25 mouse cellular contexts compared by ENCODE assay signal in genomic region chr12:3545451-3545850, GRCm38 (mm10). TPM values are rescaled to one million over a fixed set of nuclear protein-coding genes. Genes with fewer than 3 reads are reported as not detected.
DNase-seq lines count a peak whose midpoint lies in the region; ATAC-seq and TF ChIP-seq lines count a peak whose summit lies in the region.
"Had no signal": no experiment of that assay in that cellular context is flagged by ENCODE, and none has a peak within 500 bp of the region (broad histone marks: within the 10 kb centered on the region; RNA-seq: fewer than 3 reads in every experiment).

No protein-coding gene starts in this region.

- H3K9ac ChIP-seq in heart, embryonic 11.5 days (ENCODE audit: low read depth, low read length), result no peak overlapping the region
- H3K9ac ChIP-seq in forebrain, embryonic 16.5 days (replicated peaks; ENCODE audit: low read depth, low read length), result no peak overlapping the region
- H3K9ac ChIP-seq: embryonic facial prominence, embryonic 13.5 days; embryonic facial prominence, embryonic 15.5 days; forebrain, embryonic 12.5 days; forebrain, postnatal 0 days had no signal

- no peak for ATAC-seq in heart, embryonic 11.5 days (replicated peaks; ENCODE audit: insufficient number of reproducible peaks, low FRiP score, low TSS enrichment)
- ATAC-seq in forebrain, embryonic 16.5 days, result no peak
- ATAC-seq: activated CD4-positive, CD25-positive, alpha-beta regulatory T cell, adult 4 months; forebrain, embryonic 14.5 days; forebrain, postnatal 0 days had no signal

- H3K36me3 ChIP-seq in heart, embryonic 11.5 days (ENCODE audit: control insufficient read depth, insufficient read depth, low read length), result no peaks in the 10 kb centered on the region
- H3K36me3 ChIP-seq in forebrain, embryonic 16.5 days (ENCODE audit: control insufficient read depth, insufficient read depth), result no peaks in the 10 kb centered on the region
- H3K36me3 ChIP-seq: embryonic facial prominence, embryonic 13.5 days; embryonic facial prominence, embryonic 15.5 days; forebrain, embryonic 10.5 days; forebrain, embryonic 12.5 days; G1E had no signal

- H3K27ac ChIP-seq in heart, embryonic 11.5 days (ENCODE audit: low read depth, low read length), result no peak overlapping the region
- peak overlapping the region; percentile 40; the same call in 1 of the 2 replicates for H3K27ac ChIP-seq in bone marrow macrophage, adult 2 months (ENCODE audit: insufficient read depth, low read depth, low read length)
- no peak overlapping the region for H3K27ac ChIP-seq in forebrain, embryonic 16.5 days (ENCODE audit: low read length)
- H3K27ac ChIP-seq: embryonic facial prominence, embryonic 13.5 days; embryonic facial prominence, embryonic 15.5 days; forebrain, embryonic 10.5 days; forebrain, embryonic 12.5 days had no signal

- no peaks in the 10 kb centered on the region for H3K27me3 ChIP-seq in heart, embryonic 11.5 days (ENCODE audit: control insufficient read depth, insufficient read depth, low read length)
- H3K27me3 ChIP-seq in forebrain, embryonic 16.5 days (replicated peaks; ENCODE audit: control insufficient read depth, insufficient read depth, low read length), result no peaks in the 10 kb centered on the region
- H3K27me3 ChIP-seq: embryonic facial prominence, embryonic 13.5 days; embryonic facial prominence, embryonic 15.5 days; forebrain, embryonic 12.5 days; Patski had no signal

- TF ChIP-seq CTCF in bone marrow macrophage, adult 2 months (IDR thresholded peaks at IDR 0.05; ENCODE audit: low read depth, low read length), result no peak

- no peaks in the 10 kb centered on the region for H3K9me3 ChIP-seq in heart, embryonic 11.5 days (replicated peaks; ENCODE audit: control insufficient read depth, low read length)
- no peaks in the 10 kb centered on the region for H3K9me3 ChIP-seq in forebrain, embryonic 16.5 days (ENCODE audit: control insufficient read depth, low read length)
- H3K9me3 ChIP-seq: embryonic facial prominence, embryonic 13.5 days; embryonic facial prominence, embryonic 15.5 days; forebrain, embryonic 10.5 days; forebrain, embryonic 12.5 days; G1E had no signal

- no peak overlapping the region for H3K4me2 ChIP-seq in heart, embryonic 11.5 days
- H3K4me2 ChIP-seq in forebrain, embryonic 16.5 days (ENCODE audit: low read length), result no peak overlapping the region
- H3K4me2 ChIP-seq: embryonic facial prominence, embryonic 13.5 days; embryonic facial prominence, embryonic 15.5 days; forebrain, embryonic 12.5 days had no signal

- 68% methylated on average over 3 of the region's 3 CpGs for WGBS in heart, embryonic 11.5 days (ENCODE audit: insufficient replicate concordance)
- WGBS in forebrain, embryonic 16.5 days, result 63% methylated on average over 3 of the region's 3 CpGs

- no peak overlapping the region for H3K4me3 ChIP-seq in heart, embryonic 11.5 days (ENCODE audit: low read depth, low read length)
- no peak overlapping the region for H3K4me3 ChIP-seq in bone marrow macrophage, adult 2 months (ENCODE audit: insufficient read depth, low read length)
- H3K4me3 ChIP-seq in forebrain, embryonic 16.5 days (replicated peaks; ENCODE audit: low read length), result no peak overlapping the region
- H3K4me3 ChIP-seq: embryonic facial prominence, embryonic 13.5 days; embryonic facial prominence, embryonic 15.5 days; erythroblast, embryonic 14.5 days; forebrain, embryonic 10.5 days; forebrain, embryonic 12.5 days had no signal

- H3K4me1 ChIP-seq in heart, embryonic 11.5 days (ENCODE audit: control insufficient read depth, insufficient read depth, low read length), result peaks cover 13% of the 10 kb centered on the region; the same call in 1 of the 2 replicates
- peaks cover 24% of the 10 kb centered on the region for H3K4me1 ChIP-seq in bone marrow macrophage, adult 2 months (ENCODE audit: control insufficient read depth, insufficient read depth, low read length)
- H3K4me1 ChIP-seq in forebrain, embryonic 16.5 days (replicated peaks; ENCODE audit: control insufficient read depth, insufficient read depth, low read length), result no peaks in the 10 kb centered on the region

- DNase-seq in heart, adult 11 months, result peak; percentile 54
- peak; percentile 76 for DNase-seq in 416B (ENCODE audit: low read depth)
- no peak for DNase-seq in adrenal gland, postnatal 36 days
- DNase-seq: adrenal gland, postnatal 10 days; adrenal gland, postnatal 25 days; cerebellum, adult 11 months; cerebellum, adult 18-20 months; cerebellum, adult 8-10 months; cerebellum, adult 9-11 months; cerebellum, postnatal 14 days; cerebellum, postnatal 36 days; embryo, embryonic 11 days; forebrain, postnatal 0 days had no signal

- no peak for TF ChIP-seq POLR2A in bone marrow macrophage, adult 2 months (IDR thresholded peaks at IDR 0.05; ENCODE audit: borderline replicate concordance, low read depth, low read length)

RNA-seq across cellular contexts. Expression of gene Dtnb, which starts 26.7 kb away (rescaled TPM):
- 22.6 and 26.7 TPM in 2 replicates for polyA plus RNA-seq in heart, embryonic 11.5 days (2014; fragmentation: Nextera tagmentation; extraction: Ambion mirVana)
- polyA plus RNA-seq in bone marrow macrophage, adult 2 months (2012; ENCODE audit: insufficient read depth, insufficient read length, missing spikeins), result 1.6 and 4.4 TPM in 2 replicates
- total RNA-seq in adrenal gland, postnatal 36 days (2021), result 10 to 100 TPM; 30.1 to 43.3 TPM
- 34.0 and 36.8 TPM in 2 replicates for polyA plus RNA-seq in forebrain, embryonic 16.5 days (2015; fragmentation: Nextera tagmentation; extraction: Ambion mirVana)
- polyA plus RNA-seq: G1E had no signal

Comparison
In these comparisons a context has a peak if more than half of its experiments do, and no peak if none do; other contexts are left out.
1. DNase-seq: peak in heart, adult 11 months (single experiment) and 416B (single experiment); none in adrenal gland, postnatal 36 days (0 of 2).